Mouse (Mus musculus): ENCODE measurements around the gene Olfr523. TPM values are rescaled to one million over a fixed set of nuclear protein-coding genes. Genes with fewer than 3 reads are reported as not detected.
A peak's percentile ranks its signal among the peaks of the same experiment; 100 is the strongest.

The Olfr523 gene
- total RNA-seq, 4 experiments from 2014 or later = 0.11 to 0.16 TPM; not detected in 2

DNA sequence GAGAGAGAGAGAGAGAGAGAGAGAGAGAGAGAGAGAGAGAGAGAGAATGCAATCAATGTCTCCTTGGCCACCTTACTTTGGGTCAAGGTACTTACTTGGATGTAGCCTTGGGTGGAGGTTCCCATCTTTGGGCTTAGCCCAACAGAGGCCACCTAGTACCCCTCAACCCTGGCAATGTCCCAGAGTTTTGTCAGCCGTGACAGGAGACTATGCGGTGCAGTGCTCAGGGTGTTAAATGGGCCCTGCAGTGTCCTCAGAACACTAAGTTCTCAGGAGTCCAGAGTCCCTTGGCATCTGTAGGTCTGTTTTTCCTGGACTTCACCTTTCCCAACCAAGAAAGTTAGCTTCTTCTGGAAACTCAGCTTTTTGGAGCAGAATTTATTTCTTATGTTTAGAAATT, 6.2 kb downstream of the Olfr523 start:
- no peak for DNase-seq (ENCODE audit: low spot score in 2 of 2)

DNA sequence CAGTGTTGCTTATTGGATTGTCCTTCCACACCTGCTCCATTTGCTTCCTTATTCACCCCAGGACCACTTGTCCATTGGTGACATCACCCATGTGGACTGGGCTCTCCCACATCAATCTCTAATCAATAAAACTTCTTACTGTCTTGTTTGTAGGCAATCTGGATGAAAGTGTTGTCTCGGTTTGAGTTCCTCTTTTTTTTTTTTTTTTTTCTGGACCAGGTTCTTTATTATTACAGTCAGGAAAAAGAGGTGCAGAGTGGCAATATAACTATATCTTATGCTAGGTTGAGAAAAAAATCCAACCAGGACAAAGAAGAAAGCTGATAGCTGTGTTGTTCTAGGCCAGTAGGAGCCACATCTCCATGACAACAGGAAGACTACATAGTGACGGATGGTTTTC, 7.7 kb downstream of the Olfr523 start:
- no peak for DNase-seq (ENCODE audit: low spot score in 2 of 2)

DNA sequence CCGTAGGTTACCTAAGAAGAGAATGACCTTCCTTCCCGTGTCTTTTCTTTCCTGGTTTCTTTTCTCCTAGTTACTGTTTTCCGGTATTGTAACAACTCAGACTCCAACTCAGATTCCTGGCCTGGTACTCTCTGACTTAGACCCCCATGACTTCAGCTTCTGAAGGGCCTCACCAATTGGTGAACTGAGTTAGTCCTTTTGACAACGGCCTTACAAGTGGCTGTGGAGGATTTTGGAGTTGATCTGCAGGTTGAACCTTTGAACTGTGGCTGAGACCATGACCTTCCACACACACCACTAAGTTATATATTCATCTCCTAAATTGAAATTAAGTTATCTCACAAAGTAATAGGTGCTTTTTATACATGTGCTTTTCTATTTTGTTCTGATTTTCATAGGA, 11.2 kb downstream of the Olfr523 start:
- no peak for DNase-seq (ENCODE audit: low spot score in 2 of 2)

DNA sequence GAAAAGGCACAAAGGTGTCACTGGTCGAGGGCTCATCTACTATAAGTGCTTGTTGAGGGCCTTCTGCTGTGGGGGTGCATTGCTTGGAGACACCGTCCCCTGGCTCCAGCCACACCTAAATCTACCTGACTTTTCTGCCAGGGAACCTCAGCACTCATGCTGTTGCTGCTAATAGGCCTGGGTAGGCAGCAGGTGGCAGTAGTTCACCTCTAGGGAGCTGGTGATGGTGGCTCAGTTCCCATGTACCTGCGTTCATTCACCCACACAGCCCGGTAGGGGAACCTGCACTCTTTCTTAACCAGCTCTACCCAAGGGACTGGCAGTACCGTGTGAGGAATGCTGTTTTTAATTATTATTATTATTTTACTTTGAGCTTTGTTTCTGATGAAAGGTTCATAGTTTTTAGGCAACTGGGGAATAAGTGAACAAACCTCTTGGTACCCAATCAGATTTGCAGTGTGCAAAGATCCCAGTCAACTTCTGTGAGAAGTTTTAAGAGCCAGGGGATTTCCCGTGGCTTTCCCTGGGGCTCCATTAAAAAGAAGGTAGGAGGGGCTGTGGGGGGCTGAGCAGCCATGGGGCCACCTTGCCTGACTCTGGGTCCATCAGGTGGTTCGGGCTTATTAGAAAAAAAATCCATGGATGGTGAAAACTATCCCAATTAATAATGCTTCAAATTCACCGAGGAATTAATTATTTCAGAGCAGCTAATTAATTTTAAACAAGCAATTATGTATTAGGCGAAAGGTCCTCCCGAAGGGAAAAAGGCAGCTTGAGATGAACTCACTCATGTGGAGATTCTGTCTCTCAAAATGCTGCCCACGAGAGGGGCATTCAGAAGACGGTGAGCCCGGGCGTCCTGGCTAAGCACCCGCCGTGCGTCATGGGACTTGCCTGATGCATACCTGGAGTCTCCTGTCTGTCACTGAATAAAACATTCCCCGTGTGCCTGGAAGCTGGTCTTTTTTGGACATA, 13.9 kb downstream of the Olfr523 start:
- peak in 1 of 2 experiments; percentile 27 for DNase-seq (ENCODE audit: low spot score in 2 of 2)

GRCm38 (mm10) chr7:140187721-140188390, 14.8 kb downstream of the Olfr523 start:
- DNase-seq (ENCODE audit: low spot score in 2 of 2) = peak in 1 of 2 experiments; percentile 29

DNA sequence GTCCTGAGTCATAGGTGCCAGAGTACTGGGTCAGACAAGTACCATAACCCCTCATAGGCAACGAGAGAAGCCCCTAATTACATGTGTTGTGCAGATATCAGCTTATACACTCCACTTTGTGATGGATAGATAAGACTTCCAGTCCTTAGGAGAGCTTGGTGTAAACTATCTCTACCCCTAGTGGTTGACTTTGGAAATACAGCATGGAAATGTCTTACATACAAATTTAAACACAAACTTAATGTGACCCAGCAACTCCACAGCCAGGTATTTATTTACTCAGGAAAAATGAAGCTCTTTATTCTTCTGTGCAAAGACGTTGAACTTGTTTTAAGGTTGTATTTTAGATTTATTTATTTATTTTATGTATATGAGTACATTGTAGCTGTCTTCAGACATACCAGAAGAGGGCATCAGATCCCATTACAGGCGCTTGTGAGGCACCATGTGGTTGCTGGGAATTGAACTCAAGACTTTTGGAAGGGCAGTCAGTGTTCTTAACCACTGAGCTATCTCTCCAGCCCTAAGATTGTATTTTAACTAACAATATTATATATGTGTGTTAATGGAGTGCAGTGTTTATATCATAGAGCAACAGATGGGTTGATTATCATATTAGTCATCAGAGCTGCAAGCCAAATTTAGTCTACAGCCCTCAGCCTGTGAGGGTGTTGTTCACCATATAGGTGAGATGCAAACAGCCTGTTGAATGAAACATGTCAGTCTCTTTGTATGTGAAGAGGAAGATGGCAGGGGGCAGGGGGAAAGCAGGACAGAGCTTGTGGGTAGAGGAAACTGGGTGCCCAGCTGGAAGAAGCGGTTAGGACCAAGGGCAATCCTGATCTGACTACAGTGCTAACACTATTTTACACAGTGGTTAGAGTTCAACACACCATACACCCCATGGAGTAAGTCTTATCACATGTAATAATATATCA, 15.6 kb downstream of the Olfr523 start:
- no peak for DNase-seq (ENCODE audit: low spot score in 2 of 2)

- DNase-seq (ENCODE audit: low spot score in 2 of 2) = no peak
Observed at GRCm38 (mm10) chr7:140190435-140190834, 17.4 kb downstream of the Olfr523 start.

GRCm38 (mm10) chr7:140192445-140192844, 19.4 kb downstream of the Olfr523 start:
- no peak for DNase-seq (ENCODE audit: low spot score in 2 of 2)

DNA sequence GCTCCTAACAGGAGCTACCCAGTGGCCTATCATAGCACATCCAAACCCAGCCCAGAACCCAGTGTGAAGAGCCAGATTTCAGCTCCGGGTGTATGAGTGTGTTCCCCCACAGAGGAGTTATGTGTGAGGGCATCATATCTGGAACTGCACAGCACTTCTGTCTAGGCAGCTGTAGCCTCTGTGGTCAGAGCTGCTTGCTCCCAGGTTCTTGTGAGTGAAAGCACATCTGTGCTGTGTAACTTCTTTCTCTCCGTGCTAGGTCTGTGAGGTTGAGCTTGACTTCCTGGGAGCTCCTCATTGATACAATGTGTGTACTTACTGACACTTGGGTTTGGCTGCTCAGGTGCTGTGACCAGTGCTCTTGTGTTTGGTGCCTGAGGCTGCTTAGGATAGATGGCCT, 19.8 kb downstream of the Olfr523 start:
- DNase-seq (ENCODE audit: low spot score in 2 of 2) = no peak

GRCm38 (mm10) chr7:140194031-140194430, 21.0 kb downstream of the Olfr523 start:
- no peak for DNase-seq (ENCODE audit: low spot score in 2 of 2)

- no peak for DNase-seq (ENCODE audit: low spot score in 2 of 2)
Observed at GRCm38 (mm10) chr7:140196002-140196401, 23.0 kb downstream of the Olfr523 start.

DNA sequence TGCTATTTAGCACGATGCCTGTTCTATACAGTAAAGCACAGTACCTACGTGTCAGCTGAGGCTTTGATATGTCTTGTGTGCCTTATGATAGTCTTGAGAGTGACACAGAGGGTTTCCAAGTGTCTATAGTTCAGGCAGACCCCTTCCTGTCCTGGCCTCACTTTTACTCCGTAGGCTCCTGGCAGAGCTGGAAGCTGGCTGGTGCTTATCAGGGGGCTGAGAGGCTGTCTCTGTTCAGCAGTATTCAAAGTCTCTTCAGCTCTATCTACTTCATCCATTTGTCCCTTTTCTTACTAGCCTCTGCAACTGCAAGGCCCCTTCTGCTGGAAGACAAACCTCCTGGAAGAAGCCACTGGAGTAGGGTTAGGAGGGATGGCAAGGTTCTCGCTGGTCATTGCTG, 28.1 kb downstream of the Olfr523 start:
- no peak for DNase-seq (ENCODE audit: low spot score in 2 of 2)

DNA sequence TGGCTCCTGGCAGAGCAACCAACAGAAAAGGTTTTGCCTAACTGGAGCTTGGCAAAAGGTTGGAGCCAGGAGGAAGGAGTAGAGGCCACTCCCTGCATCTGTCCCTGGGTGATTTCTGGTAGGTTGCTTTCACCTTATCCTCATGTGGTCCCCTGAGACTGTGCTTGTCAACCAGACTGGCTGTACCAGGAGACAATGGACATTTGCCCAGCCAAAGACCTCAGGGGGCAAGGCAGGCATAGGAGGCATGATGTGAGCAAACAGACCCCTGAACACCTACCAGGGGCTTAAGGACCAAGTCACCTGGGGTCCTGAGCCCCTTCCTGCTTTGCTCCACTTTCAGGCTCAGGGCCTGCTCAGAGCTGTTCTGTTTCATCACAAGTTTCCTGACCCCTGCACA, 32.8 kb downstream of the Olfr523 start, which contains the start of gene Olfr524:
Gene Olfr524, minus strand, starts transcription at position 101 of the 400 bp plus-strand sequence.
- no peak for DNase-seq (ENCODE audit: low spot score in 2 of 2)

GRCm38 (mm10) chr7:140206904-140207303, 33.9 kb downstream of the Olfr523 start:
- DNase-seq (ENCODE audit: low spot score in 2 of 2) = no peak

DNA sequence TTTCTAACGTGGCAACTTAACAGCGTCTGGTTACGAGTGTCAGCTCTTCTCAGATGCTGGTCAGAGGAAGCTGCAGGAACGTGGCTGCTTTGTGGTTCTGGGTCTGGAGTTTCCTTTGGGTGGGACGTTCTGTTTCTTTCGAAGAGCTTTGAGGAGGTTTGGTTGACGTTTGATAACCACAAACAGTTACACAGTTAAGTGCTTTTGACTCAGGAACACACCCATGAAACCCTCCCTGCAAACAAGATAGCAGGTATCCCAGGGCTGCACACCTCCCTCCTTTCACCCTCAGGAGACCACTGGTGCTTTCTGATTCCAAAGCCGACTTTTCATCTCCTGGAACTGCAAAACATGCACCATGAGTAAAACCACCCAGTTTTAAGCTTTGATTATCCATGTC, 35.1 kb downstream of the Olfr523 start:
- no peak for DNase-seq (ENCODE audit: low spot score in 2 of 2)

DNA sequence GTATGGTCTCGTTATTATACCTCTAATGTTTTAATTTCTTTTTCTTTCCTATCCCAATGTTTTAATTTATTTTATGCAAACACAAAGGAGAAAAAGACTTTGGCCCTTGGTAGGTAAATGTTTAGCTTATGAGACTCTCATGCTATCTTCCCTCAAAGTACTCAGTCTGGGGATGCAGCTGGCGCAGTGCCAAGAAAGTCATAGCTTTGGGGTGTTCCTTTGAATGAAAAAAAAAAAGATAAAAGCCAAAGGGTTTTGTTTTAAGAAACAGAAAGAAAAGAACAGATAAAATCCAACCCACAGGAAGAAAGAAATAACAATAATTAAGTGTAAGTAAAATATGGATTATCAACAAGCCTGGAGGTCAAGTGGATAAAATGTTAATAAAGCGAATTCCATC, 35.7 kb downstream of the Olfr523 start:
- DNase-seq (ENCODE audit: low spot score in 2 of 2) = no peak

GRCm38 (mm10) chr7:140213841-140214240, 40.8 kb downstream of the Olfr523 start:
- DNase-seq (ENCODE audit: low spot score in 2 of 2) = no peak

DNA sequence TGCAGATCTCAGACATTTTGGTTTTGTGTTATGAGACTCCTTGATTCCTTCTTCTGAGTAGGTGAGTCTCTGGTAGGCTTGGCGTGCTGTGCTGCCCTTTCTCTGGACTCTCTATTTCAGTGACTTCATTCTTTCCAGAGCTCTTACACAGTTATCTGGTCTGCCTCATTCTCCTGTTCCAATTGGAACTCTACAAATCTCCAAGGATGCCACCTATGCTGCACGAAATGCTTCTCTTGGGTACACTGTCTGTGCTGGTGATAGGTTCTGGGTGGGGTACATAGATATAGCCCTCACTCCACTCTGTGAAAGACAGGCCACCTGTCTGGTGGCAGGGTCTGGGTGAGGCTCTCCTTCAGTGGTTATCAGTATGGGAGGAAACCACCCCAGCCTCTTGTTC, 45.0 kb downstream of the Olfr523 start, which contains the start of gene Cd163l1:
Gene Cd163l1, plus strand, starts transcription at position 301 of the 400 bp plus-strand sequence.
- DNase-seq (ENCODE audit: low spot score in 2 of 2) = no peak

- DNase-seq (ENCODE audit: low spot score in 2 of 2) = no peak
Observed at GRCm38 (mm10) chr7:140219268-140219667, 46.3 kb downstream of the Olfr523 start.

GRCm38 (mm10) chr7:140220375-140220774, 47.4 kb downstream of the Olfr523 start:
- no peak for DNase-seq (ENCODE audit: low spot score in 2 of 2)

DNA sequence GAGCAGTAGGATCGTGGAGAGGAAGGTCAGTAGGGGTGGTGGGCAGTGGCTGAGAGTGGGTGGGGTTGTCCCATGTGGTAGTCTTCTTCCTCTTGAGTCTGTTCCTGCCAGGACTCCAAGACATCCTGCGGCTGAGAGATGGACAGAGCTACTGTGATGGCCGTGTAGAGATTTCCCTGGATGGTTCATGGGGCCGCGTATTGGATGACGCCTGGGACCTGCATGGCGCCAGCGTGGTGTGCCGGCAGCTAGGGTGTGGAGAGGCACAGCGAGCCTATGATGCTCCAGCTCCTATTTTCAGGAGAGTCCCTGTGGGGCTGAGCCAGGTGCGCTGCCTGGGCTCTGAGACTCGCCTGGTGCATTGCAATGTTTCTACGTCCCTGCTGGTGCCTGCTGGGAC, 51.2 kb downstream of the Olfr523 start:
- no peak for DNase-seq (ENCODE audit: low spot score in 2 of 2)
